Mouse (Mus musculus) CH12.LX (cell line): ENCODE measurements at regions not wholly inside any gene's neighbourhood (a gene's known extent, or its start where the extent isn't known, plus 50 kb on each side); places are given as distances from the start of the nearest gene placed in this dataset.

Source experiments
- DNase-seq: peaks from one replicate; pipeline ENCODE4 v3.0.0-alpha.2; 2013; ENCODE audit errors: extremely low read depth
- H3K27ac ChIP-seq: 2 replicates; pipeline ENCODE4 v1.5.1; 2012; ENCODE audit warnings: low read depth, mild to moderate bottlenecking, control low read depth, moderate library complexity; ENCODE audit not compliant: insufficient read depth
- H3K27me3 ChIP-seq: replicated peaks from 2 replicates; pipeline ENCODE3; 2012; ENCODE audit warnings: inconsistent platforms
- H3K36me3 ChIP-seq, 2 experiments: replicated peaks in 1 of 2; 2 replicates each; pipeline versions ENCODE3 to v1.6.1; 2012; ENCODE audit warnings: inconsistent platforms in 1 of 2, low read length in 1 of 2, mild to moderate bottlenecking in 1 of 2, mixed read lengths in 1 of 2, moderate library complexity in 1 of 2; ENCODE audit not compliant: control insufficient read depth in 1 of 2, insufficient read depth in 1 of 2
- H3K4me1 ChIP-seq, 2 experiments: 2 replicates each; pipeline ENCODE4 v1.6.1; 2012; ENCODE audit warnings: inconsistent platforms in 1 of 2, moderate library complexity in 1 of 2; ENCODE audit not compliant: insufficient read depth in 2 of 2, control insufficient read depth in 1 of 2
- H3K4me2 ChIP-seq: 2 replicates; pipeline ENCODE4 v1.6.1; 2012; ENCODE audit warnings: low read depth, mild to moderate bottlenecking, control low read depth; ENCODE audit not compliant: poor library complexity, insufficient read depth, severe bottlenecking
- H3K4me3 ChIP-seq, 3 experiments: fragments of 150-350 bp in 1 of 3; sonication (generic) in 1 of 3; replicated peaks in 1 of 3; 2 replicates each; pipeline versions ENCODE3 to v1.5.1; 2011 to 2012; ENCODE audit warnings: low read depth in 2 of 3, low read length in 2 of 3, mild to moderate bottlenecking in 2 of 3, moderate library complexity in 2 of 3, control low read depth in 1 of 3, improper control_type of control experiment in 1 of 3, inconsistent platforms in 1 of 3, mixed read lengths in 1 of 3; ENCODE audit not compliant: poor library complexity in 1 of 3
- H3K79me2 ChIP-seq: replicated peaks from 2 replicates; pipeline ENCODE4 v1.6.1; 2012; ENCODE audit warnings: mild to moderate bottlenecking, moderate library complexity; ENCODE audit not compliant: control insufficient read depth, poor library complexity, insufficient read depth, severe bottlenecking; ENCODE audit errors: extremely low read depth
- H3K9ac ChIP-seq: 2 replicates; pipeline ENCODE4 v1.6.1; 2012; ENCODE audit warnings: low read depth, mild to moderate bottlenecking, control low read depth, moderate library complexity; ENCODE audit not compliant: insufficient read depth
- H3K9me3 ChIP-seq: replicated peaks from 2 replicates; pipeline ENCODE3; 2012; ENCODE audit warnings: low read length, inconsistent platforms, mixed read lengths
- CHD1 ChIP-seq: IDR thresholded peaks from 2 replicates; pipeline ENCODE4 v1.6.1; 2012; ENCODE audit warnings: low read depth, low read length, improper control_type of control experiment, inconsistent platforms
- CHD2 ChIP-seq: IDR thresholded peaks from 2 replicates; pipeline ENCODE4 v1.6.1; 2011; ENCODE audit warnings: low read length, improper control_type of control experiment
- ETS1 ChIP-seq: conservative IDR thresholded peaks from 2 replicates; pipeline ENCODE4 v1.6.1; 2012; ENCODE audit warnings: low read depth, mild to moderate bottlenecking, inconsistent platforms, low read length, improper control_type of control experiment, moderate library complexity
- GABPA ChIP-seq: IDR thresholded peaks from 2 replicates; pipeline ENCODE4 v1.6.1; 2012; ENCODE audit warnings: low read depth, low read length, improper control_type of control experiment, inconsistent platforms; ENCODE audit not compliant: insufficient replicate concordance
- KAT2A ChIP-seq: IDR thresholded peaks from 2 replicates; pipeline ENCODE4 v1.6.1; 2012; ENCODE audit warnings: low read length, improper control_type of control experiment, inconsistent platforms; ENCODE audit not compliant: insufficient replicate concordance
- MEF2A ChIP-seq: IDR thresholded peaks from 2 replicates; pipeline ENCODE4 v1.6.1; 2014; ENCODE audit warnings: low read depth, mild to moderate bottlenecking, inconsistent platforms, low read length, improper control_type of control experiment, borderline replicate concordance
- MYC ChIP-seq: IDR thresholded peaks from 2 replicates; pipeline ENCODE4 v1.6.1; 2011; ENCODE audit warnings: low read depth, mild to moderate bottlenecking, improper control_type of control experiment, low read length
- NRF1 ChIP-seq: IDR thresholded peaks from 2 replicates; pipeline ENCODE4 v1.6.1; 2014; ENCODE audit warnings: low read depth, mild to moderate bottlenecking, inconsistent platforms, low read length, improper control_type of control experiment, moderate library complexity
- POLR2A ChIP-seq: IDR thresholded peaks from 2 replicates; pipeline ENCODE4 v1.6.1; 2011; ENCODE audit warnings: low read depth, mild to moderate bottlenecking, improper control_type of control experiment, low read length
- POLR2AphosphoS2 ChIP-seq: IDR thresholded peaks from 2 replicates; pipeline ENCODE4 v1.6.1; 2011; ENCODE audit warnings: low read depth, low read length, improper control_type of control experiment
- RCOR1 ChIP-seq: conservative IDR thresholded peaks from 2 replicates; pipeline ENCODE4 v1.6.1; 2012; ENCODE audit warnings: low read depth, mild to moderate bottlenecking, inconsistent platforms, low read length, improper control_type of control experiment
- SIN3A ChIP-seq: IDR thresholded peaks from 2 replicates; pipeline ENCODE4 v1.6.1; 2012; ENCODE audit warnings: low read length, improper control_type of control experiment, inconsistent platforms
- SMC3 ChIP-seq: IDR thresholded peaks from 2 replicates; pipeline ENCODE4 v1.6.1; 2011; ENCODE audit warnings: low read depth, low read length, improper control_type of control experiment
- TBP ChIP-seq: conservative IDR thresholded peaks from 2 replicates; pipeline ENCODE4 v1.6.1; 2011; ENCODE audit warnings: low read depth, low read length, improper control_type of control experiment
- TCF12 ChIP-seq: IDR thresholded peaks from 2 replicates; pipeline ENCODE4 v1.6.1; 2014; ENCODE audit warnings: low read depth, mild to moderate bottlenecking, inconsistent platforms, low read length, improper control_type of control experiment
- USF2 ChIP-seq: conservative IDR thresholded peaks from 2 replicates; pipeline ENCODE4 v1.6.1; 2011; ENCODE audit warnings: low read depth, low read length, improper control_type of control experiment
- ZKSCAN1 ChIP-seq: IDR thresholded peaks from 2 replicates; pipeline ENCODE4 v1.6.1; 2012; ENCODE audit warnings: low read depth, inconsistent platforms, low read length, improper control_type of control experiment, borderline replicate concordance
- ZMIZ1 ChIP-seq: IDR thresholded peaks from 2 replicates; pipeline ENCODE4 v1.6.1; 2012; ENCODE audit warnings: low read depth, mild to moderate bottlenecking, inconsistent platforms, low read length, improper control_type of control experiment
- dilution Hi-C: fragments of 300-500 bp; cut with MboI; formaldehyde crosslinking; loops from 2 replicates; pipeline ENCODE4 v1.14.3; 2020; ENCODE audit warnings: low sequenced_read_pairs; ENCODE audit not compliant: extremely low pct_unique_long_range_greater_than_20kb, extremely low pct_ligation_motif_present
- in situ Hi-C: fragments of 300-500 bp; cut with MboI; formaldehyde crosslinking; loops from 3 replicates; pipeline ENCODE4 v1.14.3; 2019; ENCODE audit warnings: low sequenced_read_pairs, low pct_ligation_motif_present, low pct_unique_long_range_greater_than_20kb, mixed read lengths

DNA sequence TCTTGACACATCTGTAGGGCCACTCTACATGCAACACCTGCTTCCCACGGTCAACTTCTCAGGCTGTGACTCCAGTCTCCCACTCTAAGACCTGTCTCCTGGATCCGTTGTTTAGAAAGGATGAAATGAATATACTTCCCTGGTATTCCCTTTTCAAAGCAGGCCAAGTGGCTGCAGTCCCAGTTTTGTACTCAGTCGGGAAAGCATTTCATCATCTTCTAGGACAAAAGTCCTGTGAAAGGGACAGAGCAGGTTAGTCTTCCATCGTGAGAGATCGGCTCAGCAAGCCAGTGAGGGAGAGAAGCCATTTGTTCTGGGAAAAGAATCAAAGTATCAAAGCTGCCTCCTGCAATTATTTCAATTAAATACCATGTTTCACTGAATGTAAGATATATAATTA, 60.2 kb upstream of the Adpgk start:
- H3K4me2 ChIP-seq: no peak overlapping the region
- H3K4me3 ChIP-seq: no peak overlapping the region
- no peaks in the 10 kb centered on the region for H3K79me2 ChIP-seq
- no peaks in the 10 kb centered on the region for H3K36me3 ChIP-seq
- TF ChIP-seq MEF2A: no peak
- no peak for TF ChIP-seq KAT2A
- no peak for TF ChIP-seq TBP
- TF ChIP-seq ZMIZ1: no peak
- no peak for TF ChIP-seq SIN3A
- TF ChIP-seq MYC: no peak
- TF ChIP-seq TCF12: no peak
- no peak for TF ChIP-seq CHD2
- no peak for TF ChIP-seq ZKSCAN1
- TF ChIP-seq RCOR1: no peak
- TF ChIP-seq GABPA: no peak
- TF ChIP-seq POLR2A: no peak
- no peak for TF ChIP-seq POLR2AphosphoS2
- no peak for TF ChIP-seq USF2
- H3K27me3 ChIP-seq: no peaks in the 10 kb centered on the region
- DNase-seq: no peak
- dilution Hi-C loops (no loop called here), in situ Hi-C loops (no loop called here)
- H3K4me1 ChIP-seq: no peaks in the 10 kb centered on the region; a peak in 1 of 4 replicates
- H3K9me3 ChIP-seq: peaks cover 4% of the 10 kb centered on the region
- no peak overlapping the region for H3K9ac ChIP-seq
- H3K27ac ChIP-seq: no peak overlapping the region

DNA sequence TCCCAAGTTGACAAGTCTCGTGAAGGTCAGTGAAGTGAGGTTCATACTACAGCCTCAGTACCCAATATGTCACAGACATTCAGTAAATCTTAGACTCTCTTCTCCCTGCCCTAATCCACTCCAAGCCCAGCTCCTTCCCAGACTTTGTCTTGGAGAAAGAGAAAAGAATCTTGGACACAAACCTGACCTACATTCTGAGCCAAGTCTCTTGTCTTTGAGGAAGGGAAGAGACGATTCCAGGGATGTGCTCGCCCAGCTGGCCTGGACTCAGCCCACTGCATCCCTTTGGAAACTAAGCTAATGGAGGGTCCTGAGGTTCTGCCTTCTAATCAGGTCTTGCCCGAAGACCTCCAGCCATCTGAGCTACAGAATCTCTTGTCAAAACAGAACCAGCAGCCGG, 61.2 kb upstream of the Adpgk start:
- no peak for TF ChIP-seq NRF1
- no peak for TF ChIP-seq SMC3
- no peak for TF ChIP-seq CHD1
- no peak for TF ChIP-seq ETS1
- H3K4me2 ChIP-seq: no peak overlapping the region
- H3K79me2 ChIP-seq: no peaks in the 10 kb centered on the region
- no peaks in the 10 kb centered on the region for H3K27me3 ChIP-seq
- H3K36me3 ChIP-seq: no peaks in the 10 kb centered on the region
- H3K4me3 ChIP-seq: no peak overlapping the region
- H3K4me1 ChIP-seq: no peaks in the 10 kb centered on the region; a peak in 1 of 4 replicates
- dilution Hi-C loops (no loop called here), in situ Hi-C loops (no loop called here)
- no peak overlapping the region for H3K9ac ChIP-seq
- H3K27ac ChIP-seq: no peak overlapping the region
- peaks cover 4% of the 10 kb centered on the region for H3K9me3 ChIP-seq
- DNase-seq: no peak
